Mouse (Mus musculus): ENCODE results near the gene Spred1. TPM values are rescaled to one million over a fixed set of nuclear protein-coding genes. Genes with fewer than 3 reads are reported as not detected.
"Not testable (repeated sequence)": the region's sequence is repeated elsewhere in the genome, so short reads cannot be mapped to it uniquely, and the experiment has no call there.

The Spred1 gene
- polyA plus RNA-seq, 1 experiment from 2014 or later, result 13.1 TPM

DNA sequence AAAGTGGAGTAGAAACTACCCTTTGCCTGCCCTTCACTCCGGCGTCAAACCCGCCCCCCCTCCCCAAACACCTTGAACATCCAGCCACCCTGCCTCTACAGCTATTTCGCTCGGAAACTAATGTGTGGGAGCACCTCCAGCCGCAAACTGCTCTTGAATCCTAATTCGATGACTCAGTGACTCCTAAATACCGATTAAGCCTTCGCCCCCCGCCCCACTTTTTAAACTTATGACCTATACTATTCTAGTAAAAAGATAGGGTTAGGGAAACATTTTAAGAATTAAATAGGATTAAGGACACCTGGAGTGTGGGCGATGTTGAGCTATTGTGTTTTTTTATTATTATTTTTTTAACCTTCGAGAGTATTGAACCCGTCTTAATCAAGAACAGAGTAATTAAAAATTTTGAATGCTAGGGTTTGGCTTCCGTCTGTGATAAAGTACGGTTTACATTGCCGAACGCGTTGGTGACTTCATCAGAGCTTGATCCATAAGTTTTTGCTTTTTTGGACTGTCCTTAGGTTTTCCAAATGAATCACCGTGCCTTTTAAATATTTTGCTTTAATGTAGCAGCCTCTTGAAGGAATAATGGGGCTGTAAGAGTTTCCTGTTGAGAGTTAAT is 921 bp downstream of the Spred1 start:
- Histone ChIP-seq H3K9ac (replicated peaks) (peak overlapping the region; percentile 95), H3K36me3 (no peaks in the 10 kb centered on the region), H3K4me1 (peaks cover 34% of the 10 kb centered on the region), H3K4me2 (replicated peaks) (peak overlapping the region; percentile 72), H3K4me3 (peak overlapping the region; percentile 81), H3K9me3 (no peaks in the 10 kb centered on the region), H3K27me3 (no peaks in the 10 kb centered on the region), H3K27ac (replicated peaks) (peak overlapping the region; percentile 100)
- ATAC-seq (replicated peaks), result no peak
- WGBS, result under 1% methylated on average over 19 of the region's 19 CpGs

DNA sequence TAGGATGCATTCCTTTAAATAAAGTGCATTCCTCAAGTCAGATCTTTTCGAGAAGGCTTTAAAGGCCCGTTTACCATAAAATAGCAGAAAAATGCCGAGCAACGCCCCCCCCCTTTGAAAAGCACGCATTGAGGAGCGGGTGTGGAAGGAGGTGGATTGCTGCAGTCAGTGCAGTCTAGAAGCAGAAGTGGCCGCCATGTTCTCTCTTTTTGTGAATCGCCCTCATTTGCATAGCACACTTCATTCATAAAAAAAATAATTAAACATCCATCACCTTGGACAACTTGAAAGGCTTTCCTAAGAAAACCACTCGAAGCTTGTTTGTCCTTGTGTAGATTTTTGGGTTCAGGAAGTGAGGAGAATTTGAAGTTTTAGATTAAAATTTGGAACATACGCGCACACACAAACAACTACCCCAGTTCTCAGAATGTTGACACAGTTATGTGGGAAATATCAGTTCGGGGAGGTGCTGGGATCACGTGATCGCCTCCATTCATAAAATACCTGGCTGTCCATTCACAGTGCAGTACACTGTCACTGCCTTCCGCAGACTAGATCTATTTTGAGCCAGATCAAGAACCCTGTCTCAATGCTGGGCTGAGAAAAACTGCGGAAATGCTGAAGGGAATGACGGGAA is 1.6 kb downstream of the Spred1 start:
- H3K27ac ChIP-seq (replicated peaks), result peak overlapping the region; percentile 29; the same call in 1 of the 2 replicates
- WGBS, result 3% methylated on average over 17 of the region's 17 CpGs
- peak; percentile 53 for ATAC-seq (replicated peaks)

DNA sequence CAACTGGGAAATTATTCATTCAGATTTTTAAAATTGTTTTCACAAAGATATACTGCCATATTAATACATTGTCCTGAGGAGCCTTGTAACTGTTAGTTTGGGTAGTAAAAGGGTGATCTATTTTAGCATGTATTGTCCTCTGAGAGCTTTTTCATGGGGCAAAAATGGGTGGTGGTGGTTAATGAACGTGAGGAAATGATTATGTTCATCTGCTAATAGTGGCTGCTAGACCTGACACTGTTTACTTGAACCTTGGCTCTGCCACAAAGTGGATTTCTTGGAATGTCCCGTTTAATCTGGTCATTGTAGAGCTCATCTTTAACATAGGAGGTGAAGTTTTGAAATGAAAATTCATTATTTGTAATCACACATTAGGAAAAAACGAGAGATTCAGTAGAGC is 2.5 kb downstream of the Spred1 start:
- H3K36me3 ChIP-seq, result no peaks in the 10 kb centered on the region

More for the DNA sequence above, 1.6 kb downstream of the Spred1 start:
- Histone ChIP-seq H3K4me3 (peak overlapping the region; percentile 81), H3K9ac (replicated peaks) (peak overlapping the region; percentile 95), H3K9me3 (no peaks in the 10 kb centered on the region), H3K4me2 (replicated peaks) (peak overlapping the region; percentile 72), H3K4me1 (peaks cover 34% of the 10 kb centered on the region), H3K27me3 (no peaks in the 10 kb centered on the region), H3K36me3 (no peaks in the 10 kb centered on the region)

GRCm38 (mm10) chr2:117124839-117125238 is 3.7 kb downstream of the Spred1 start:
- no peaks in the 10 kb centered on the region for H3K9me3 ChIP-seq
- no peaks in the 10 kb centered on the region for H3K36me3 ChIP-seq
- H3K4me2 ChIP-seq (replicated peaks), result 0 out of 2 replicates have a peak overlapping the region, but pooled peaks have one; percentile 14
- H3K4me3 ChIP-seq, result no peak overlapping the region
- no peaks in the 10 kb centered on the region for H3K27me3 ChIP-seq
- H3K27ac ChIP-seq (replicated peaks), result no peak overlapping the region
- no peak for ATAC-seq (replicated peaks)
- peaks cover 25% of the 10 kb centered on the region for H3K4me1 ChIP-seq
- WGBS, result 61% methylated on average over 2 of the region's 2 CpGs
- H3K9ac ChIP-seq (replicated peaks), result no peak overlapping the region

More for the DNA sequence above, 2.5 kb downstream of the Spred1 start:
- peak overlapping the region; percentile 72 for H3K4me2 ChIP-seq (replicated peaks)
- 28% methylated on average over 3 of the region's 3 CpGs for WGBS
- H3K4me3 ChIP-seq, result peak overlapping the region; percentile 20
- no peak for ATAC-seq (replicated peaks)
- H3K9ac ChIP-seq (replicated peaks), result peak overlapping the region; percentile 32; the same call in 1 of the 2 replicates
- no peaks in the 10 kb centered on the region for H3K27me3 ChIP-seq
- H3K4me1 ChIP-seq, result peaks cover 34% of the 10 kb centered on the region
- no peak overlapping the region for H3K27ac ChIP-seq (replicated peaks)
- H3K9me3 ChIP-seq, result no peaks in the 10 kb centered on the region

- no peak overlapping the region for H3K4me2 ChIP-seq (replicated peaks)
- no peaks in the 10 kb centered on the region for H3K9me3 ChIP-seq
- WGBS, result 92% methylated on average over 2 of the region's 2 CpGs
- no peak overlapping the region for H3K27ac ChIP-seq (replicated peaks)
- no peak for ATAC-seq (replicated peaks)
- no peaks in the 10 kb centered on the region for H3K27me3 ChIP-seq
- peaks cover 14% of the 10 kb centered on the region; the same call in 1 of the 2 replicates for H3K4me1 ChIP-seq
- no peak overlapping the region for H3K9ac ChIP-seq (replicated peaks)
- no peaks in the 10 kb centered on the region for H3K36me3 ChIP-seq
- H3K4me3 ChIP-seq, result no peak overlapping the region
These were observed 8.0 kb downstream of the Spred1 start for GRCm38 (mm10) chr2:117129156-117129555.

GRCm38 (mm10) chr2:117131041-117131440 is 9.9 kb downstream of the Spred1 start:
- H3K27me3 ChIP-seq; H3K9ac ChIP-seq (replicated peaks); H3K4me2 ChIP-seq (replicated peaks); H3K9me3 ChIP-seq; H3K4me3 ChIP-seq; H3K36me3 ChIP-seq; H3K27ac ChIP-seq (replicated peaks); H3K4me1 ChIP-seq; ATAC-seq (replicated peaks): not testable (repeated sequence)
- WGBS, result 94% methylated on average over 7 of the region's 7 CpGs

GRCm38 (mm10) chr2:117131910-117132309 is 10.7 kb downstream of the Spred1 start:
- Histone ChIP-seq H3K27ac (replicated peaks) (no peak overlapping the region), H3K4me1 (0 out of 2 replicates have a peak, but pooled peaks cover 2% of the 10 kb centered on the region), H3K9ac (replicated peaks) (no peak overlapping the region), H3K4me3 (no peak overlapping the region), H3K27me3 (no peaks in the 10 kb centered on the region), H3K4me2 (replicated peaks) (no peak overlapping the region), H3K9me3 (no peaks in the 10 kb centered on the region), H3K36me3 (no peaks in the 10 kb centered on the region)
- no peak for ATAC-seq (replicated peaks)
- 70% methylated on average over 1 of the region's 1 CpGs for WGBS

DNA sequence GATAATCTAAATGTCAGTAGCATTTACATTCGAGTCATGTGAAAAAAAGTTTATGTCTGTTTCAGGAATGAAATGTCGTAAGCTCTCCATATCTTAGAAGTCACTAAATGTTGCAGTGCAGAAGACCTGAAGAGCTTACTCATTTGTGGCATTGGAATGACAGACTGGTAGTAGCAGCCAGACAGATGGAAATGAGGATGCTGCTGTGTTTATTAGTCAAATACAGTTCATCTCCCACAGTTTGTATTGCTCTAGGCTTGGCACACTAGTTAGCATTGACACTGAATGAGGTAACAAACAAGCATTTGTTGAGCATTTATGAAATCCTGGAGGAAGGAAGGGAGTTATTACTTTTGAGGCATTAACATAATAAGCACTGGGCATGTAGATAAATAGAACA is 12.4 kb downstream of the Spred1 start:
- WGBS, result 90% methylated on average over 2 of the region's 2 CpGs
- no peak overlapping the region for H3K4me2 ChIP-seq (replicated peaks)
- no peak overlapping the region for H3K27ac ChIP-seq (replicated peaks)
- 0 out of 2 replicates have a peak, but pooled peaks cover 2% of the 10 kb centered on the region for H3K4me1 ChIP-seq
- ATAC-seq (replicated peaks), result no peak
- no peaks in the 10 kb centered on the region for H3K27me3 ChIP-seq
- H3K9ac ChIP-seq (replicated peaks), result no peak overlapping the region
- H3K4me3 ChIP-seq, result no peak overlapping the region
- H3K36me3 ChIP-seq, result no peaks in the 10 kb centered on the region
- H3K9me3 ChIP-seq, result no peaks in the 10 kb centered on the region

DNA sequence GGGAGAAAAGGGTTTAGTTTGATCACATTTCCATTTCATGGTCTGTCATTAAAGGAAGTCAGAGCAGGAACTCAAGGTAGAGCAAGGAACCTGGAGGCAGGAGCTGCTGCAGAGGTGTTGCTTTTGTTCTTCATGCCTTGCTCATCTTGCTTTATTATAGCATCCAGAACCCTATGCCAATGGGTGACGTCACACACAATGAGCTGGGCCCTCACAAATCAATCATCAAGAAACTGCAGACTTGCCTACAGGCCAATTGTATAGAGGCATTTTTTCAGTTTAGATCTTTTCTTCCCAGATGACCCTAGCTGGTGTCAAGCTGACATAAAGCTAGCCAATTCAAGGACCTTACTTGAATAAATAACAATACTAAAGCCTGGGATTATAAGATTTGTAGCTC is 16.6 kb downstream of the Spred1 start:
- H3K27ac ChIP-seq (replicated peaks), result no peak overlapping the region
- no peaks in the 10 kb centered on the region for H3K27me3 ChIP-seq
- WGBS, result 19% methylated on average over 1 of the region's 1 CpGs
- no peak overlapping the region for H3K9ac ChIP-seq (replicated peaks)
- ATAC-seq (replicated peaks), result no peak
- peaks cover 15% of the 10 kb centered on the region for H3K4me1 ChIP-seq
- no peak overlapping the region for H3K4me2 ChIP-seq (replicated peaks)
- no peaks in the 10 kb centered on the region for H3K9me3 ChIP-seq
- H3K36me3 ChIP-seq, result no peaks in the 10 kb centered on the region
- no peak overlapping the region for H3K4me3 ChIP-seq

DNA sequence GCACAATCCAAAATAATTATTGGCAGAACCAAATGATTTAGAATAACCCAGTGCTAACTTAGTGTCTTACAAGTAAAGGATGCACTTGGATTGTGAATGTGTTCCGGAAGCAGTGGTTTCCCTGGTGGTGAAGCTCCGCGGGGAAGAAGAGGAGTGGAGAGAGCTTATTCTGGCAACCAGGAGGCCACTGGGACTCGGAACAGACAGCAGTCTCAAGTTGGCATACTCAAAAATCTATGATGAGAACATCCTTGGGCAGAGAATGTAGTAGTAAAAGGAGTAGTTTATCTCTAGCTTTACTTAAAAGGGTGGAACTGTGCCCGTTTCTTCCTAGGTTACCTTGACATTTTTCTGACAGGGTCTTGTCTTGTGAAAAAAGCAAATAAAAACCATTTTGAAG is 17.8 kb downstream of the Spred1 start:
- H3K27me3 ChIP-seq, result no peaks in the 10 kb centered on the region
- no peak overlapping the region for H3K27ac ChIP-seq (replicated peaks)
- no peak overlapping the region for H3K4me3 ChIP-seq
- WGBS, result 88% methylated on average over 5 of the region's 5 CpGs
- H3K4me2 ChIP-seq (replicated peaks), result no peak overlapping the region
- no peaks in the 10 kb centered on the region for H3K9me3 ChIP-seq
- peaks cover 15% of the 10 kb centered on the region for H3K4me1 ChIP-seq
- ATAC-seq (replicated peaks), result no peak
- H3K9ac ChIP-seq (replicated peaks), result no peak overlapping the region
- H3K36me3 ChIP-seq, result no peaks in the 10 kb centered on the region

DNA sequence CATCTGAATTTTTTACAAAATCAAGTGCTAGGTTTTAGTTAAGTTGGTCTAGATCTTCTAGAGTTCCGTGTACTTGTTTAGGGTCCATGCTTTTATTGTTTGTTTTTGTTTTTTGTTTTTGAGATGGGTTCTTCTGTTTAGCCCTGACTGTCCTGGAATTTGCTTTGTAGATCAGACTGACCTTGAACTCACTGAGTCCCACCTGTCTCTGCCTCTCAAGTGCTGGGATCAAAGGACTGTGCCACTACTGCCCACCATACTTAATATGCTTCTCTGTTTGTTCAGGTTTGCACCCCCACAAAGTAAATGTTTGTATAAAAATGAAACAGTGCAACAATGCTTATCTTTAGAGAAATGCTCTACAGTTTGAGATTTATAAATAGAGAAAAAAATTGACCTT is 18.8 kb downstream of the Spred1 start:
- Histone ChIP-seq H3K4me1 (peaks cover 15% of the 10 kb centered on the region), H3K9ac (replicated peaks) (no peak overlapping the region), H3K9me3 (no peaks in the 10 kb centered on the region), H3K27me3 (no peaks in the 10 kb centered on the region), H3K4me3 (no peak overlapping the region), H3K36me3 (no peaks in the 10 kb centered on the region), H3K27ac (replicated peaks) (no peak overlapping the region), H3K4me2 (replicated peaks) (no peak overlapping the region)
- no peak for ATAC-seq (replicated peaks)
- 77% methylated on average over 1 of the region's 1 CpGs for WGBS

GRCm38 (mm10) chr2:117143106-117143505 is 21.9 kb downstream of the Spred1 start:
- Histone ChIP-seq H3K4me1 (peaks cover 16% of the 10 kb centered on the region), H3K9ac (replicated peaks) (no peak overlapping the region), H3K36me3 (no peaks in the 10 kb centered on the region), H3K27ac (replicated peaks) (no peak overlapping the region), H3K4me3 (no peak overlapping the region), H3K9me3 (no peaks in the 10 kb centered on the region), H3K4me2 (replicated peaks) (no peak overlapping the region), H3K27me3 (no peaks in the 10 kb centered on the region)
- WGBS, result 93% methylated on average over 4 of the region's 4 CpGs
- no peak for ATAC-seq (replicated peaks)

Measured in forebrain, embryonic 15.5 days (tissue).